Comparison of ENCODE assay signal across 8 mouse cellular contexts in the genomic region with DNA sequence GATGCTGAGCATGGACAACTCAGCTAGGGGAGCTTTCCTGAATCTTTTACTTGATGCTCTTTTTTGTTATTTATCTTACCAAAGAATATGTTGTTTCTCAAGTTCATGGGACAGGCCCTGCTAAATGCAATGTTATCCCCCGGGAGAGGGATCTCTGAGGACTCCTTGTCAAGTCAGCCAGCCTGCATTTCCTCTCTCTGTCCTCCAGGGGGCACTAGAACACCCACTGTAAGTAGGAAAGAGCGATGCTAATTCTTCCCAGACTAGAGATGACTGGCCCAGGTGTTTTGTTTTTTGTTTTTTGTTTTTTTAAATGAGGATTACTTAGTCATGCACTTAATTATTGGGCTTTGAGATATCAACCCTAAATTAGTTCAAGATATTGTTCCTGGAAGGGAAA.
DNase-seq lines count a peak whose midpoint lies in the region; ATAC-seq and TF ChIP-seq lines count a peak whose summit lies in the region.

No protein-coding gene starts in this region.

- TF ChIP-seq POLR2A in MEL (IDR thresholded peaks at IDR 0.05; ENCODE audit: control insufficient read depth in 1 of 2, insufficient read depth in 1 of 2, low read depth in 1 of 2, low read length in 2 of 2, poor library complexity in 1 of 2): no peak

- H3K27me3 ChIP-seq in MEL (ENCODE audit: control insufficient read depth in 1 of 2, insufficient read depth in 2 of 2, low read length in 2 of 2): no peaks in the 10 kb centered on the region
- H3K27me3 ChIP-seq in hindbrain, embryonic 11.5 days (ENCODE audit: control insufficient read depth, insufficient read depth, low read length): no peaks in the 10 kb centered on the region

- no peak overlapping the region for H3K27ac ChIP-seq in MEL (ENCODE audit: control insufficient read depth, low read depth, low read length)
- H3K27ac ChIP-seq in hindbrain, embryonic 11.5 days (ENCODE audit: low read depth, low read length): no peak overlapping the region

- peak; percentile 51 to 62 (median 56) for TF ChIP-seq CTCF in MEL (IDR thresholded peaks at IDR 0.05 in 2 of 3, conservative IDR thresholded peaks at IDR 0.05 in 1 of 3; ENCODE audit: control insufficient read depth in 1 of 3, insufficient read depth in 1 of 3, low read depth in 2 of 3, low read length in 3 of 3, poor library complexity in 1 of 3, severe bottlenecking in 1 of 3)

- H3K9ac ChIP-seq in MEL (ENCODE audit: control insufficient read depth, low read depth, low read length, poor library complexity, severe bottlenecking): no peak overlapping the region
- no peak overlapping the region for H3K9ac ChIP-seq in hindbrain, embryonic 11.5 days (ENCODE audit: low read depth, low read length)

- peak; percentile 66 for DNase-seq in left cerebral cortex, adult 11 months (ENCODE audit: low spot score)
- no peak for DNase-seq in left cerebral cortex, adult 8-10 months (ENCODE audit: low spot score in 2 of 2)
- peak; percentile 50 for DNase-seq in MEL (ENCODE audit: low read depth, low spot score)
- DNase-seq in cerebellum, adult 9-10 months: peak; percentile 52
- peak; percentile 78 for DNase-seq in hindbrain, embryonic 11.5 days (ENCODE audit: low spot score)
- peak; percentile 34 to 57 for DNase-seq in left cerebral cortex, postnatal 10 days (ENCODE audit: extremely low spot score in 1 of 2, low spot score in 2 of 2)
- peak; percentile 19 for DNase-seq in right cerebral cortex, postnatal 14 days

- H3K4me1 ChIP-seq in MEL (ENCODE audit: control insufficient read depth in 1 of 2, insufficient read depth in 2 of 2, low read length in 2 of 2): no peaks in the 10 kb centered on the region
- no peaks in the 10 kb centered on the region for H3K4me1 ChIP-seq in hindbrain, embryonic 11.5 days (replicated peaks; ENCODE audit: control insufficient read depth, insufficient read depth, low read length)

- TF ChIP-seq EP300 in MEL (IDR thresholded peaks at IDR 0.05; ENCODE audit: low read depth in 1 of 2, low read length in 2 of 2): no peak

- no peak overlapping the region for H3K4me2 ChIP-seq in hindbrain, embryonic 11.5 days (replicated peaks; ENCODE audit: low read depth, low read length)

- peak; percentile 36 for TF ChIP-seq RAD21 in MEL (IDR thresholded peaks at IDR 0.05; ENCODE audit: low read depth, low read length)

- no peaks in the 10 kb centered on the region for H3K9me3 ChIP-seq in MEL (replicated peaks; ENCODE audit: insufficient read depth, low read length)
- no peaks in the 10 kb centered on the region for H3K9me3 ChIP-seq in hindbrain, embryonic 11.5 days (ENCODE audit: control insufficient read depth, low read length)

- no peaks in the 10 kb centered on the region for H3K36me3 ChIP-seq in MEL (ENCODE audit: control insufficient read depth in 1 of 2, insufficient read depth in 2 of 2, low read length in 2 of 2)
- no peaks in the 10 kb centered on the region for H3K36me3 ChIP-seq in hindbrain, embryonic 11.5 days (ENCODE audit: control insufficient read depth, insufficient read depth, low read length)

- 0 out of 2 replicates have a peak, but pooled peaks have one; percentile 22 for ATAC-seq in hindbrain, embryonic 11.5 days (ENCODE audit: low FRiP score)
- ATAC-seq in erythroid progenitor cell, adult 5-6 weeks (replicated peaks; ENCODE audit: low FRiP score, poor library complexity, severe bottlenecking): no peak

- no peak overlapping the region for H3K4me3 ChIP-seq in MEL (ENCODE audit: control insufficient read depth in 1 of 2, insufficient read depth in 1 of 2, low read depth in 2 of 2, low read length in 2 of 2)
- no peak overlapping the region for H3K4me3 ChIP-seq in hindbrain, embryonic 11.5 days (ENCODE audit: low read depth, low read length)

- intact Hi-C loops in left cerebral cortex, postnatal 10 days (cut with DNase I): loop anchor here (2.0 kb wide), 1 partner anchor 274 kb away; no protein-coding TSS in a partner anchor

- WGBS in hindbrain, embryonic 11.5 days: 22% methylated on average over 2 of the region's 2 CpGs

- H3K79me2 ChIP-seq in MEL (ENCODE audit: control insufficient read depth, insufficient read depth, low read length, poor library complexity): no peaks in the 10 kb centered on the region

TF ChIP-seq in MEL, 35 proteins besides CTCF, POLR2A, EP300 and RAD21:
- TF ChIP-seq POLR2AphosphoS5 (IDR thresholded peaks at IDR 0.05; ENCODE audit: borderline replicate concordance, low read depth, low read length) (no peak), SMC3 (IDR thresholded peaks at IDR 0.05; ENCODE audit: low read depth, low read length) (peak; percentile 42), MEF2A (IDR thresholded peaks at IDR 0.05; ENCODE audit: extremely low read depth, insufficient replicate concordance, low read depth, low read length, poor library complexity, severe bottlenecking) (no peak), ZC3H11A (IDR thresholded peaks at IDR 0.05; ENCODE audit: low read depth, low read length) (0 out of 2 replicates have a peak, but pooled peaks have one; percentile 12)

Comparison
In these comparisons a context has a peak if more than half of its experiments do, and no peak if none do; other contexts are left out.
1. DNase-seq: peak in left cerebral cortex, adult 11 months (single experiment), MEL (single experiment), cerebellum, adult 9-10 months (single experiment), hindbrain, embryonic 11.5 days (single experiment), left cerebral cortex, postnatal 10 days (2 of 2) and right cerebral cortex, postnatal 14 days (single experiment); none in left cerebral cortex, adult 8-10 months (0 of 2).